Mouse (Mus musculus): ENCODE measurements at regions not wholly inside any gene's neighbourhood (a gene's known extent, or its start where the extent isn't known, plus 50 kb on each side); places are given as distances from the start of the nearest gene placed in this dataset.

- in situ Hi-C loops (cut with MseI, MboI), result no loop called here
Observed at GRCm38 (mm10) chr8:89455731-89456130, 411.8 kb upstream of the Sall1 start.

DNA sequence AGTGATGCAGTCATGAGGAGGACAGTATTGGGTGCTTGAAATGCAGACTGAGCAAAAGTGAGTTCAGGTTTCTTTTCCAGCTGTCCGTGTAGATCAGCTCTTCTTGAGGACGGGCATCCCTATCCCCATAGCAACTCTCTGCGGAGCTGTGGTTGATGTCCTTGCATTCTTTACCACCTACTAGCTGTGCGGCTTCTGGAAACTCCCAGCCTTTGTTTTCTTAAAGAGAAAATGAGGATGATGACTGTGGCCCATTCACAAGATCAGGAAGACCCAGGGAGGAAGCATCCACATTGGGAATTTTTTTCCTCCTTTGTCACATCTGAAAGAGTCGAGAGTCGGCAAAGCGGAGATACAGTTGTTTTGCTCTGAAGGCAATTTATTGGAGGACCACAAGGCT, 410.2 kb upstream of the Sall1 start:
- in situ Hi-C loops (cut with MseI, MboI), result no loop called here

- in situ Hi-C loops (cut with MseI, MboI), result no loop called here
Observed at GRCm38 (mm10) chr8:89453724-89454123, 409.8 kb upstream of the Sall1 start.

- in situ Hi-C loops (cut with MseI, MboI), result no loop called here
Observed at GRCm38 (mm10) chr8:89444466-89444865, 400.5 kb upstream of the Sall1 start.

DNA sequence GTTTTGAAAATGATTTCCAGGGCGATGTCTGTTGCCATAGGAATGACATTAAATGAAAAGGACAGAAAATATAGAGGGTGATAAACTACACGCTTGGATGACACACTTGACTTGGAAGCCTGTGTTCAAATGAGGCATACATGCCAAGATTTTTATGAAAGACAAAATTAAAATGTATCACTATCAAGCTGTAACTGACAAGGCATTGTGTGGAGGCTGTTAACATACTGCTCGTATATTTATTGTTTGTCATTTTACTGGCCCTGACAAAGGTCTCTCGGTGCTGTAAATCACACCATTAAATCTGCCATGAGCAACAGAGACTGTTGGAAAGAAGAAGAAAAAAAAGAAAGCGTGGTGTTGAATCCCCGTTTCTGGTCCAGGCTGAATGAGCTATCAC, 395.3 kb upstream of the Sall1 start:
- in situ Hi-C loops (cut with MseI, MboI), result no loop called here

- in situ Hi-C loops (cut with MseI, MboI), result no loop called here
Observed at GRCm38 (mm10) chr8:89426969-89427368, 383.0 kb upstream of the Sall1 start.

DNA sequence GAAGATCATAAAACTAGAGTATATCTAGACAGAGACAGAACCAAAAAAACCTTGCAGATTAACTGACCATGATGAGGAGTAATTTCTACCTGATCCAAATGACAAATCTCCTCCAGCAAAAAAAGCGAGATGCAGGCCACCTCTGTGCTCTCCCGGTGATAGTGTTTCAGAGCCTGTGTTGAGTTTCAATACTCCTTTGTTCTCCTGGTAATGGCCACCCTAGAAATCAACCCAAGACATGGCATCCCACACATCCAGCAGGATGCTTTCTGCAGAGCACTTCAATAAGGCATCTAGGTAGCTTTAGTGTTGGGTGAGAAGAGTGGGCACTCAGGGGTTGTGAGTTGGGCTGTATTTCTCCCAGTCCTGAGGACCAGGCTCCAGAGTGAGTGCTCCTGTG, 371.3 kb upstream of the Sall1 start:
- in situ Hi-C loops (cut with MseI, MboI), result no loop called here

- in situ Hi-C loops (cut with MseI, MboI), result no loop called here
Observed at GRCm38 (mm10) chr8:89412500-89412899, 368.5 kb upstream of the Sall1 start.

DNA sequence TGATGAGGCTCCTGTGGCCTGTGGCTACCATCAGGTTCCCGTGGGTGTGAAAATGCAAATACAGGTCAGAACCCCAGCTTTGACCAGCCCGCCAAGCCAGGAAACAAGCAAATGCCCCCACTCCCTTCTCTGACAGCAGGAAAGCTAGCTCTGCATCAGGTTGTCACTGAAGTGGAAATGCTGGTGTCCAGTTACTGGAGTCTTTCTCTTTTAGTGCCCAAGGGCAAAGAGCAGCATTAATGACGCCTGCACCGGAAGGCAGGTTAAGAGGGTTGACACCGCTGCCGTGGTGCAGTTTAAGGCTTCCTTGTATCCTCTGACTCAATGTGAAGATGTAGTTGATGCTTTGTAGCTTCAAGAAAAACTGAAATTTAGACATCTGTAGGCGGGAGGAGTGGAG, 368.1 kb upstream of the Sall1 start:
- in situ Hi-C loops (cut with MseI, MboI), result no loop called here

DNA sequence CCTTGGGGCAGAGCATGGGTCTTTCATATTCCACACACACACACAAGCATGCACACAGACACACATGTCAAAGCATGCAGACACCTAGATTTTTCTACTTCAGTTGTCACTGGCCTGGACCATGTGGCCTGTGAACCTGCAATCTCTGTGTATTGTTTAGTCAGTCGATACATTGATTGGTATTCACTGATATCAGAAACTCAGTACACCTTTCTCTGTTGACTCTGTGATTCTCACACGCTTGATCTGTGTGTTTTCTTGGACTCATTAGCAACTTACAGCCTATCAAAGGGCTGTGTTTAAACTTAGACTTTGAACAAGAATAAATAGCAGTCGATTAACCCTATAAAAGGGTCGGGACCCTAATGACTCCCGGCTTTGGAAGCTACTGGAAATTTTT, 362.7 kb upstream of the Sall1 start:
- in situ Hi-C loops (cut with MseI, MboI), result no loop called here

- in situ Hi-C loops (cut with MseI, MboI), result no loop called here
Observed at GRCm38 (mm10) chr8:89404287-89404686, 360.3 kb upstream of the Sall1 start.

GRCm38 (mm10) chr8:89396673-89397072, 352.7 kb upstream of the Sall1 start:
- in situ Hi-C loops (cut with MseI, MboI), result no loop called here

GRCm38 (mm10) chr8:89392749-89393148, 348.8 kb upstream of the Sall1 start:
- in situ Hi-C loops (cut with MseI, MboI), result no loop called here

DNA sequence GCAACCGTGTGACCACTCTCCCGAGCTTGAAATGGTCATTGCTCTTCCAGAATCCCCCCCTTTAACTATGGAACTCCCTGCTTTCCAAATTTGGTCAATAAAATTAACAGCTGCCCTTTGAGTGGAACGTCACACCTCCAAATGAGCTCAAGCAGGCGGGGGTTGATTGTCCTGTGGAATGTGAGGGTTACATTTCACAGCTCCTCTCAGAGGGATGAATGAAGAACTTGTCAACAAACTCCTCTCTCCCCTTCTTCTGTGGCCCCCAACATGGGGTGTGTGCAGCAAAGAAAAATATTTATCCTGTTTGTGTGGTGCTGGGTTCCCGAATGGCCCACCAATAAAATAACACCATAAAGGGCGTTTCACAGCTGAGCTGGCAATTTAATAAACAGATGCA, 344.8 kb upstream of the Sall1 start:
- in situ Hi-C loops (cut with MseI, MboI), result no loop called here

GRCm38 (mm10) chr8:89387295-89387694, 343.3 kb upstream of the Sall1 start:
- in situ Hi-C loops (cut with MseI, MboI), result no loop called here

DNA sequence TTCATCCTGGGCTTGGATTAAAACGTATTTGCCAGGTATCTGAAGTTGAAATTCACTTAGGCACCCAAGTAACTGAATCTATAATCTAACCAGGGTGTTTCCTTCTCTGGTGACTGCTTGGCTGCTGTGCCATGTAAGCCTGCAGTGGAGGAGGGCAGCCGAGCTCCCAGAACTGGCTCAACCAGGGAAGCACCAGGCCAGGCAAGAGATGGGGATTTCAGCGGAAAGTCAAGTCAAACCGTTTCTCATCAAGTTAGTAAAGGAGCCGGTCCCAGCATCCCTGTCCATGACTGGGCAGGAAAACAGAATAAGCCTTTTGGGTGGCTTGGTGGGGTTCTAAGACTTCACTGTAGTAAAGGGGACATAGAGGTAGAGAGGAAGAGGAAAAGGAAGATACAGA, 341.1 kb upstream of the Sall1 start:
- in situ Hi-C loops (cut with MseI, MboI), result no loop called here

- in situ Hi-C loops (cut with MseI, MboI), result no loop called here
Observed at GRCm38 (mm10) chr8:89383781-89384180, 339.8 kb upstream of the Sall1 start.

DNA sequence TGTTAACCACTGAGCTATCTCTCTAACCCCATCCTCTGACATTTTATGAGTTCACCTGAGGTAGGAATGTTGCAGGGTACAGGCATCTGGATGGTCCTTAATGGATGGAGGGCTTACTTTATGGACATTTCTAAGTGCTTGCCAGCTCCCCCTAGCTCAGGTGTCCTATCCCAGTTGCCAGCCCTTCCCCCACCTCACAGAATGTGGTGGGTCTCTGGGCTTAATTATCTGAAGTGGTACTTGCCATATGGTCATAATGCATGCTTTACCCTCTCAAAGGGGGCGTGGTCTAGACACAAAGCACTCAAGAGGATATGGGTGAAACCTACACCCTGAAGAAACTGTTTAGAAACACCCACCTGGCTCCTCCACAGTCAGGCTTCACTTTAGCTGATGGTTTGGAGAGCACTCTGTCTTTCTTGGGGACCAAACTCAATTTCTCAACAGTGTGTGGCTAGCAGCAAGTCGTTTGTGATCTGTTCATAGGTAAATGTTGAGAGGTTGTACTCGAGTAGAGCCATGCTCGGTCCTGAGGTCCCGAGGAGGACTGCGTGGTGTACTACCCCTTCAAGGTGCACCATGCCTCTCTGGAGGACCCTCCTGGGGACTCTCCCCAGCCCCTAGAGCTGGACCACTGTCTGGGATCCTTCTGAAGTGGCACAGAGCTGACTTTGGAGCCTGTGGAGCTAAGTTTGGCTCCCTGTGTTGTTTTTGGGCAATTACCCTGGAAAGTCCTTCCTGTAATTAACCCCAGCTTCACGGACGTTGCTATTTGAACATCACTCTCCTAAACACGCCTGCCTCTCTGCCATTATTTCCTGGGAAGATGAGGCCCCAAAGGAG, 338.8 kb upstream of the Sall1 start:
- in situ Hi-C loops (cut with MseI, MboI), result no loop called here

DNA sequence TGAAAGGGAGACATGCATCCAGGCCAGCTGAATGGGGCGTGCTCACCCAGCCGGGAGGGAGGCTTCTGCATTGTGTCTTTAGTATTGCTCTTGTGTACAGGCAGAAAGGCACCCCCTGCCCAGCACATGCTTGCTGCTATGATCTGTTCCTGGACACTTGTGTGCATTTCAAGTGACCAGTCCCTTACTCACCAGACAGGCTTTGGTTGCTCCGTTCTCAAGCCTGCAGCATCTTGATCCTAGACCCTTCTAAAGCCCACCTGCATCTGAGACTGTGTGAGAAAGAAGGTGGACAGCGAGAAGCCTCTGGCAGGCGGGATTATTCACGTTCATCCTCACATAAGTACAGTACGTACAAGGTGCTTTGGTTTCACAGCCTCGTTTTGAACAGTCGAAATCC, 336.5 kb upstream of the Sall1 start:
- in situ Hi-C loops (cut with MseI, MboI), result no loop called here

GRCm38 (mm10) chr8:89372761-89373160, 328.8 kb upstream of the Sall1 start:
- in situ Hi-C loops (cut with MseI, MboI), result no loop called here

- in situ Hi-C loops (cut with MseI, MboI), result no loop called here
Observed at GRCm38 (mm10) chr8:89371773-89372132, 327.8 kb upstream of the Sall1 start.

- in situ Hi-C loops (cut with MseI, MboI), result no loop called here
Observed at GRCm38 (mm10) chr8:89370816-89371772, 327.1 kb upstream of the Sall1 start.

GRCm38 (mm10) chr8:89365430-89365829, 321.5 kb upstream of the Sall1 start:
- in situ Hi-C loops (cut with MseI, MboI), result no loop called here

Data from mouse trophoblast stem cell (cell line).